Mouse (Mus musculus) limb, embryonic 11.5 days (tissue): Measurements from ENCODE around the gene Eda2r. TPM values are rescaled to one million over a fixed set of nuclear protein-coding genes. Genes with fewer than 3 reads are reported as not detected.

ENCODE experiments used
- ATAC-seq: fragments of 200-750 bp; cut with Nextera tagmentation; 2 replicates; pipeline ENCODE4 v1.8.0; 2017; ENCODE audit warnings: low read depth; ENCODE audit not compliant: insufficient number of reproducible peaks, low FRiP score, low TSS enrichment
- DNase-seq: peaks from one replicate; pipeline ENCODE4 v3.0.0-alpha.2; 2015; ENCODE audit warnings: low spot score
- H3K27ac ChIP-seq: fragments of 300-500 bp; sonication (generic); replicated peaks from 2 replicates; pipeline ENCODE4 v1.5.1; 2014; ENCODE audit warnings: low read depth, mild to moderate bottlenecking, low read length
- H3K27me3 ChIP-seq: fragments of 300-500 bp; sonication (generic); 2 replicates; pipeline ENCODE4 v1.6.1; 2014; ENCODE audit warnings: mild to moderate bottlenecking, low read length, mixed read lengths; ENCODE audit not compliant: control insufficient read depth, insufficient read depth
- H3K36me3 ChIP-seq: fragments of 300-500 bp; sonication (generic); 2 replicates; pipeline ENCODE4 v1.6.1; 2014; ENCODE audit warnings: mild to moderate bottlenecking, low read length, moderate library complexity, mixed read lengths; ENCODE audit not compliant: control insufficient read depth, insufficient read depth
- H3K4me1 ChIP-seq: fragments of 300-500 bp; sonication (generic); 2 replicates; pipeline ENCODE4 v1.6.1; 2014; ENCODE audit warnings: low read length, mixed read lengths; ENCODE audit not compliant: control insufficient read depth, insufficient read depth
- H3K4me2 ChIP-seq: fragments of 300-500 bp; sonication (generic); 2 replicates; pipeline ENCODE4 v1.6.1; 2014; ENCODE audit warnings: low read depth, mild to moderate bottlenecking, moderate library complexity; ENCODE audit not compliant: severe bottlenecking
- H3K4me3 ChIP-seq: fragments of 300-500 bp; sonication (generic); 2 replicates; pipeline ENCODE4 v1.5.1; 2014; ENCODE audit warnings: low read depth, low read length
- H3K9ac ChIP-seq: fragments of 300-500 bp; sonication (generic); 2 replicates; pipeline ENCODE4 v1.6.1; 2014; ENCODE audit warnings: mild to moderate bottlenecking, low read length
- H3K9me3 ChIP-seq: fragments of 300-500 bp; sonication (generic); 2 replicates; pipeline ENCODE4 v1.6.1; 2016; ENCODE audit warnings: low read length; ENCODE audit not compliant: control insufficient read depth
- WGBS: fragments of 180-500 bp; shearing (Covaris S2); extraction: QIAGEN DNeasy Blood & Tissue Kit; methylation state at CpG from one replicate; pipeline ENCODE4 v1.1.7; 2014; 5-methylcytosine and 5-hydroxymethylcytosine counted together
- polyA plus RNA-seq: library from polyadenylated mRNA; unstranded; fragments of >200 nt; fragmentation: Nextera tagmentation; extraction: Ambion mirVana; gene quantifications from 2 replicates; pipeline ENCODE4 v1.2.1, GENCODE M21; 2014

The Eda2r gene
- 0.55 and 1.9 TPM in 2 replicates for polyA plus RNA-seq

DNA sequence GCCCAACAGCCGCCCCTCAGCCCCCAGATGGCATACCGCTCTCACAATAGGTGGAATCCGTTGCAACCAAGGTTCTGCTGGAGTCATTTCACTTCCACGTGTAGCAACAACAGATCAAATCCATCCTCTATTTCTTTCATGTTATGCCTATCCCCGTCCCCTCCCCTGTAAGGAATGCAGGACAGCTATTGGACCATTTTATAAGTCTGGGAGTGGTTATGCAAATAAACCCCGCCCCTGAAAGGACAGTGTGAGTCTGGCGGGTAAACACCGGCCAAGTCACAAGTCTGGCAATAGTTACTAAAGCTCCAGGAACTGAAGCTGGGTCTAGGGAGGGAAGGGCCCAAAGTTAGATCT lies at the start of gene Eda2r:
Eda2r (minus strand) TSS at position 152 of the 357 bp plus-strand sequence.
- no peaks in the 10 kb centered on the region for H3K4me1 ChIP-seq
- H3K36me3 ChIP-seq = no peaks in the 10 kb centered on the region
- no peaks in the 10 kb centered on the region for H3K27me3 ChIP-seq
- no peak within 1 kb of the TSS for H3K27ac ChIP-seq
- ATAC-seq = peak; percentile 96
- 22% methylated on average over 8 of the region's 8 CpGs for WGBS
- peak within 1 kb of the TSS; percentile 19; the same call in 1 of the 2 replicates for H3K4me2 ChIP-seq
- DNase-seq = peak; percentile 47
- H3K9me3 ChIP-seq = no peaks in the 10 kb centered on the region
- H3K4me3 ChIP-seq = no peak within 1 kb of the TSS
- H3K9ac ChIP-seq = no peak within 1 kb of the TSS

DNA sequence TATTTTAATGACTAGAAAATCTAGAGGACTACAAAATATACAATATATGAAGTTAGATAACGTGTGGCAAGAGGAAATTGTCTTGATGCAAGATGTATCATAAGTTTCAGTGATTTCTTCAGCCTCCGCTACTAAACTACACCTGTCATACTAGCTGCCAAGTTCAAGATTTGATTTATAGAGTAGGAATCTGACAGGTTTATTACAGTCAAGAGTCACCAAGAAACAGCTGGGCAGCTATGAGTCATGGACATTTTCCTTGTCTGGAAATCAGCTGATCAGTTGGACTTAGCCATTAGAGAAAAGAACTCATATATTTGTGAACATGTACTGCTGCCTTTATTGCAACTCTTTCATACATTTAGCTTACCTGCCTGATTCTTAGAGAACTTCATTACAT lies 20.9 kb upstream of the Eda2r start:
- Histone ChIP-seq H3K4me1 (no peaks in the 10 kb centered on the region), H3K4me2 (no peak overlapping the region), H3K27me3 (no peaks in the 10 kb centered on the region), H3K27ac (no peak overlapping the region), H3K9ac (no peak overlapping the region), H3K36me3 (no peaks in the 10 kb centered on the region), H3K4me3 (no peak overlapping the region), H3K9me3 (no peaks in the 10 kb centered on the region)
- DNase-seq (no peak), ATAC-seq (no peak)
- WGBS = 63% methylated on average over 2 of the region's 2 CpGs

DNA sequence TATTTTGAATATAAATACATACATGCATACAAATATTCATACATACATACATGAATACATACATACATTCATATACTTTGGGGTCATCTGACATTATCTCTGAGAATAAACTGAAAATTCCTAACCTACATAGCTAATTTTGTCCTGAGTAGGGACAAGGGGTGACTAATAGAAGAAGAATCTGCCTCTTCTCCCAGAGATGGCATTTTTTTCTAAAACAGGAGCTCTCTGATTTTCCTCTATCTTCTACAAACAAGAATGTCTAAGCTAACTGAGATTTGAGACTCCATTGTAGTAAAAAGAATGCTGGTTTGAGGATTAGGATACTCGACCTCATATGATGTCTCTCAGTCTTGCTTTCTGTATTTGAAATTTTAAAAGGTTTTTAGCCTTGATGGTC lies 1.1 kb upstream of the Eda2r start:
- Histone ChIP-seq H3K4me3 (no peak overlapping the region), H3K4me1 (no peaks in the 10 kb centered on the region), H3K27me3 (no peaks in the 10 kb centered on the region), H3K27ac (no peak overlapping the region), H3K36me3 (no peaks in the 10 kb centered on the region), H3K9ac (no peak overlapping the region), H3K9me3 (no peaks in the 10 kb centered on the region), H3K4me2 (no peak overlapping the region)
- WGBS = 65% methylated on average over 1 of the region's 1 CpGs
- DNase-seq (no peak), ATAC-seq (no peak)

DNA sequence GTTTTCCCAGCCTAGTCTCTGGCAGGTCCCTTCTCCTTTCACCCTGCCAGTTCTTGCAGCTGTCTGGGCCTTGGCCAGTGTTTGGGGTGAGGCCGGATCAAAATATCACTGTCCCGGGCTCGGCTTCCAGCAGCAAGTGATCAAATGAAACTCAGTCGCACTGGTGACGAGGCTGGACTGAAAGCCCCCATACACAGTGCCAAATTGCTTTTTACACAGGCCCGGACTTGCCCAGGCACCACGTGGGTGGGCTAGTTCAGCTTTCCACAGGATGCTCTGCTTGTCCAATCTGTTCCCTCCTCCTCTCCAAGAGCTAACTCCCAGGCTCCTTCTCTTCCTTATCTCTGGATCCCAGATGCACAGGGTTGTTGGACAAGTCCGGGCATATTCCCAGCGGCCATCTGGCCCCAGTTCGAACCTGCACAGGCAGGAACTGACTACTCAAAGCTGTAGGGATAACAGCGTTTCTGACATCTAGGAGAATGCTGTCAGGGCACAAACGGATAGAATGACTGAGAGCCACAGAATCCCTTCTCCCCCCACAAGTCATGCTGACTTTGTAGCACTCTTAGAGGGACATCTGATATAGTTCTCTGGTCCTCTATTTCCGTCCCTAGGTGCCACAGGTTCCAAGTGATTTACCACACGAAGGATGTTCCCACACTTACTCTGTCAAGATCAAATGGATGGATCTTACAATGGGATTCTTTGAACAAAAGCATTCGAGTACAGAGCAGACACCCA lies 523 bp downstream of the Eda2r start:
- ATAC-seq = peak; percentile 77
- Histone ChIP-seq H3K4me2 (peak overlapping the region; percentile 19; the same call in 1 of the 2 replicates), H3K9me3 (no peaks in the 10 kb centered on the region), H3K27ac (no peak overlapping the region), H3K9ac (no peak overlapping the region), H3K27me3 (no peaks in the 10 kb centered on the region), H3K4me1 (no peaks in the 10 kb centered on the region), H3K4me3 (no peak overlapping the region), H3K36me3 (no peaks in the 10 kb centered on the region)
- 24% methylated on average over 15 of the region's 15 CpGs for WGBS
- DNase-seq = peak; percentile 45

DNA sequence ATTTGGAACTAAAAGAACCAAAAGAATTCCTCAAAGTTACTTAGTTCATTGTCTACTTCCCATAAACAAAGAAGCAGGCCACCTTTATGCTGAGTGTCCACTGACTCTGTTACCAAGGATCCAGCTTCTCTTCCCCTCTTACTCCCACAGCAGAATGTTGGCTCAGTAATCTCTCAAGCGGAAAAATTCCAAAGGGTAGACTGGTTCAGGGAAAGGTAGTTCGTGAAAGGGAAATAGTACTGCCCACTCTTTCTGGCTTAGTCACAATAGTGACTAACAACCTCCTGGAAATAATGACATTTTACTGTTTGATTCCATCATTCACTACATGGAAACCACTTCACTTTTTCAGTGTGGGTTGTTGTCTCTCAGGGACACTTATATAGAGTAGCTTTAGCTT lies 4.2 kb downstream of the Eda2r start:
- Histone ChIP-seq H3K27ac (no peak overlapping the region), H3K4me2 (no peak overlapping the region), H3K4me3 (no peak overlapping the region), H3K9ac (no peak overlapping the region), H3K36me3 (no peaks in the 10 kb centered on the region), H3K27me3 (no peaks in the 10 kb centered on the region), H3K9me3 (no peaks in the 10 kb centered on the region), H3K4me1 (no peaks in the 10 kb centered on the region)
- 85% methylated on average over 2 of the region's 2 CpGs for WGBS
- DNase-seq = no peak
- no peak for ATAC-seq

DNA sequence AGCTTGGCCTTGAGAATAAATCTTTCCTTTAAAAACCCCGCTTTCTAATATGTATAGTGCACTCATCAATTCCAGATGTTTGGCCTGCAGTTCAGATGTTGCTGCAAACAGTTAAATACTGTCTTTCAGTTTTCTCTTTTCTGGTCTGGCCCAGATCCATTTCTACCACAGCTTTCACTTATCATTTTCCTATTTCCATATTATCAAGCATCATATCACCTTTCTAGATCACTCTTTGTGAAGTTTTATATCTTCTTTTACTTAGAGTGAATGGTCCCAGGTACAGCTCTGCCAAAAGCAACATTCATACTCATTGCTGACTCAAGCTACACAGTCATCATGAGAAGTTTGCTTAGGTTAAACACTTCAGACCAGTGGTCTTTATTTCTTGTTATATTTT lies 7.8 kb downstream of the Eda2r start:
- Histone ChIP-seq H3K9ac (no peak overlapping the region), H3K4me1 (no peaks in the 10 kb centered on the region), H3K27ac (no peak overlapping the region), H3K27me3 (no peaks in the 10 kb centered on the region), H3K9me3 (no peaks in the 10 kb centered on the region), H3K36me3 (no peaks in the 10 kb centered on the region), H3K4me3 (no peak overlapping the region), H3K4me2 (no peak overlapping the region)
- WGBS = 43% methylated on average over 1 of the region's 1 CpGs
- no peak for ATAC-seq
- no peak for DNase-seq

DNA sequence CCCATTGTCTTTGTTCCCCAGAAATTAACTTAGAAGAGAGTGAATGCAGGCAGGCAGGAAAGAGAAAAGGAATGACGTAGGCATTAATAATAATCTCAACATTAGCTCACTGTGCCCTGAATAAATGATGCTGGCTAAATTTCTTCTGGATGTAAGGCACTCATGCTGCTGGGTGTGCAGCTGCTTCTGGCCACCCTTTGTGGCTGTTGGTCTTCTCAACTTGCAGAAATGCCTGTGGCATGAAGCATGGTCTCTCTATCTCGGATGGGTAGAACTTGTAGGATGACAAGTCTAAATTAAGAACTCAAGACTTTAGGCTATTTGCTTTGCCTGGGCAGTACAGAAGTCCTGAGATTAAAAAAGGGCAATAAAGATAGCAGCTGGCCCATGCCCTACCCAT lies 8.3 kb downstream of the Eda2r start:
- no peak for ATAC-seq
- Histone ChIP-seq H3K4me1 (no peaks in the 10 kb centered on the region), H3K4me3 (no peak overlapping the region), H3K27ac (no peak overlapping the region), H3K27me3 (no peaks in the 10 kb centered on the region), H3K4me2 (no peak overlapping the region), H3K9me3 (no peaks in the 10 kb centered on the region), H3K36me3 (no peaks in the 10 kb centered on the region), H3K9ac (no peak overlapping the region)
- DNase-seq = no peak
- 64% methylated on average over 2 of the region's 2 CpGs for WGBS

DNA sequence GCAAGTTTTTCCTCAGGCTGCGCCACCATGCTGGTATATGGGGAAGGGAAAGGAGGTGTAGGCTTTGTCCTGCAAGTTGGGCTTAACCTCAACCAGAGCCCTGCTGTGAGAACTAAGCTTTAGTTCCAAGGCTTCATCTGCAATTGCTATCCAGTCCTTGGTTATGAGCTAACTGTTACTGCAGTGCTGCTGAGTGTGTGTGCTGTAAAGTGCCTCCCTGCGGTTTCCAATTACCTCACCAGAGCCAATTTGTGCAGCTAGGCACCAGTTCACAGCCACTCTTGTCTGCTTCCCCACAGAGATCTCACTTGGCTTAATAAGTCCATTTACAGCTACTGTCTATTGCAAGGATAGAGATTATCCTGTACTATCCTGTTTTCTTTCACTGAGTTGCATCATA lies 16.1 kb downstream of the Eda2r start:
- WGBS = 32% methylated on average over 2 of the region's 2 CpGs
- H3K4me3 ChIP-seq = no peak overlapping the region
- no peak overlapping the region for H3K4me2 ChIP-seq
- ATAC-seq (no peak), DNase-seq (peak; percentile 24)
- no peak overlapping the region for H3K9ac ChIP-seq
- H3K27ac ChIP-seq = no peak overlapping the region
- no peaks in the 10 kb centered on the region for H3K9me3 ChIP-seq
- H3K27me3 ChIP-seq = no peaks in the 10 kb centered on the region
- no peaks in the 10 kb centered on the region for H3K4me1 ChIP-seq
- no peaks in the 10 kb centered on the region for H3K36me3 ChIP-seq

DNA sequence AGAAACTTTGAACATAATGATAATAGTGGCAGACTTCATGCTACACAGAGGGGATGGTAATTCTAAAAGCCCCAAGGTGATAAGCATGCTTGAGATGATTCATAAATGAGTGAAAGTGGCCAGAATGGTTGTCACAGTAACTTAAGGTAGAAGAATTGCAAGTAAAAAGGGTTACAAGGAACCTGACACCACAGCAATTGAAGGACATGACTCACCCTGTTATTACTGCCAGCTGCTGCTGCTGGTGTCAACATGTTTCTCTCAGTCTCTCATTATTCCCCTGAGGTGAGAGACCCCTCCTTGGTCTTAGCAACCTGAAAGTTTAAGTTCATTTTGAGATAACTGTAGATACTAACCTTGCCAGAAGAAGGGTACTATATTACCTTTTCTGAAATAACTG lies 49.1 kb downstream of the Eda2r start:
- Histone ChIP-seq H3K9me3 (no peaks in the 10 kb centered on the region), H3K9ac (no peak overlapping the region), H3K4me2 (no peak overlapping the region), H3K4me1 (no peaks in the 10 kb centered on the region), H3K36me3 (no peaks in the 10 kb centered on the region), H3K4me3 (no peak overlapping the region), H3K27me3 (no peaks in the 10 kb centered on the region), H3K27ac (no peak overlapping the region)
- no peak for DNase-seq
- ATAC-seq = no peak
